Mouse (Mus musculus): Measurements from ENCODE around the gene Actr1a. TPM values are rescaled to one million over a fixed set of nuclear protein-coding genes. Genes with fewer than 3 reads are reported as not detected.
A peak's percentile ranks its signal among the peaks of the same experiment; 100 is the strongest.

Gene Actr1a
- 127 and 142 TPM in 2 replicates for polyA plus RNA-seq (2014; fragmentation: Nextera tagmentation; extraction: Ambion mirVana)

- Histone ChIP-seq H3K27ac (ENCODE audit: low read depth) (peak within 1 kb of the TSS; percentile 58; the same call in 1 of the 2 replicates), H3K9me3 (ENCODE audit: control insufficient read depth, low read length) (no peaks in the 10 kb centered on the region), H3K4me2 (ENCODE audit: low read length) (peak within 1 kb of the TSS; percentile 88), H3K36me3 (ENCODE audit: control insufficient read depth, insufficient read depth, low read length) (peaks cover 8% of the 10 kb centered on the region; the same call in 1 of the 2 replicates), H3K4me3 (ENCODE audit: low read depth, low read length) (peak within 1 kb of the TSS; percentile 90), H3K27me3 (replicated peaks; ENCODE audit: control insufficient read depth, insufficient read depth, low read length) (no peaks in the 10 kb centered on the region), H3K9ac (ENCODE audit: low read length) (peak within 1 kb of the TSS; percentile 72), H3K4me1 (replicated peaks; ENCODE audit: control insufficient read depth, insufficient read depth, low read length) (peaks cover 30% of the 10 kb centered on the region)
- WGBS, result under 1% methylated on average over 51 of the region's 51 CpGs
- DNase-seq (ENCODE audit: low spot score) (peak; percentile 99), ATAC-seq (replicated peaks; ENCODE audit: low FRiP score, low TSS enrichment, low read depth) (peak; percentile 93)
Measured at GRCm38 (mm10) chr19:46395109-46396009, at the start of gene Actr1a. Gene Actr1a, minus strand, starts transcription at chr19:46395748.

GRCm38 (mm10) chr19:46444209-46444608 lies 48.7 kb upstream of the Actr1a start:
- Histone ChIP-seq H3K27me3 (replicated peaks; ENCODE audit: control insufficient read depth, insufficient read depth, low read length) (no peaks in the 10 kb centered on the region), H3K4me3 (ENCODE audit: low read depth, low read length) (no peak overlapping the region), H3K27ac (ENCODE audit: low read depth) (no peak overlapping the region), H3K4me2 (ENCODE audit: low read length) (no peak overlapping the region), H3K36me3 (ENCODE audit: control insufficient read depth, insufficient read depth, low read length) (no peaks in the 10 kb centered on the region), H3K9ac (ENCODE audit: low read length) (no peak overlapping the region), H3K9me3 (ENCODE audit: control insufficient read depth, low read length) (no peaks in the 10 kb centered on the region), H3K4me1 (replicated peaks; ENCODE audit: control insufficient read depth, insufficient read depth, low read length) (peaks cover 13% of the 10 kb centered on the region)
- DNase-seq (ENCODE audit: low spot score) (peak; percentile 80), ATAC-seq (replicated peaks; ENCODE audit: low FRiP score, low TSS enrichment, low read depth) (no peak; the same call in 1 of the 2 replicates)
- WGBS, result 6% methylated on average over 6 of the region's 6 CpGs

GRCm38 (mm10) chr19:46443509-46443908 lies 48.0 kb upstream of the Actr1a start:
- H3K4me2 ChIP-seq (ENCODE audit: low read length), result no peak overlapping the region
- H3K9me3 ChIP-seq (ENCODE audit: control insufficient read depth, low read length), result no peaks in the 10 kb centered on the region
- ATAC-seq (replicated peaks; ENCODE audit: low FRiP score, low TSS enrichment, low read depth), result no peak
- H3K9ac ChIP-seq (ENCODE audit: low read length), result no peak overlapping the region
- no peak overlapping the region for H3K27ac ChIP-seq (ENCODE audit: low read depth)
- no peak for DNase-seq (ENCODE audit: low spot score)
- peaks cover 12% of the 10 kb centered on the region for H3K4me1 ChIP-seq (replicated peaks; ENCODE audit: control insufficient read depth, insufficient read depth, low read length)
- H3K27me3 ChIP-seq (replicated peaks; ENCODE audit: control insufficient read depth, insufficient read depth, low read length), result no peaks in the 10 kb centered on the region
- WGBS, result 38% methylated on average over 6 of the region's 6 CpGs
- H3K4me3 ChIP-seq (ENCODE audit: low read depth, low read length), result no peak overlapping the region
- H3K36me3 ChIP-seq (ENCODE audit: control insufficient read depth, insufficient read depth, low read length), result no peaks in the 10 kb centered on the region

DNA sequence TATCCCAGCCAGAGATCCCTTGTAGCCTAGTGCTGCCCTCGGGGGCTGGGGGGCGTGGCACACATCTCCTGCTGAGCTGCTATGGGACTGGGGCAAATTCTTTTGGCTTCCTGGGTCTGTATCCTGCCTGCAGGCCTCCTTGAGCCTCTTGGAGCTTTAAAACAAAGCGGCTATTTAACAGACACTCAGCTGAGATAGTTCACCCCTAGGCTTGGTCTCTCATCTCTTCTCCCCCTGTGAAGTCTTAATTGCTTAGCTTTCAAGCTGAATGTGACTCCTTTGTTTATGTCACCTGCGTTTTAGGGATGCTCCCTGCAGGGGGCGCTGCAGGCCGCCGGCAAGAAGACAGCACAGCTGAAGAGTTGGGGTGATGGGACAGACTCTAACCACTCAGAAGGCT lies 39.9 kb upstream of the Actr1a start:
- 13% methylated on average over 7 of the region's 7 CpGs for WGBS

GRCm38 (mm10) chr19:46434591-46434990 lies 39.0 kb upstream of the Actr1a start:
- Histone ChIP-seq H3K27ac (ENCODE audit: low read depth) (no peak overlapping the region), H3K27me3 (replicated peaks; ENCODE audit: control insufficient read depth, insufficient read depth, low read length) (no peaks in the 10 kb centered on the region), H3K9ac (ENCODE audit: low read length) (no peak overlapping the region), H3K36me3 (ENCODE audit: control insufficient read depth, insufficient read depth, low read length) (no peaks in the 10 kb centered on the region), H3K4me2 (ENCODE audit: low read length) (no peak overlapping the region), H3K4me3 (ENCODE audit: low read depth, low read length) (no peak overlapping the region), H3K9me3 (ENCODE audit: control insufficient read depth, low read length) (no peaks in the 10 kb centered on the region), H3K4me1 (replicated peaks; ENCODE audit: control insufficient read depth, insufficient read depth, low read length) (peaks cover 3% of the 10 kb centered on the region; the same call in 1 of the 2 replicates)
- DNase-seq (ENCODE audit: low spot score) (no peak), ATAC-seq (replicated peaks; ENCODE audit: low FRiP score, low TSS enrichment, low read depth) (no peak)
- WGBS, result 76% methylated on average over 9 of the region's 9 CpGs

More for the DNA sequence above, 39.9 kb upstream of the Actr1a start:
- no peak overlapping the region for H3K4me3 ChIP-seq (ENCODE audit: low read depth, low read length)
- ATAC-seq (replicated peaks; ENCODE audit: low FRiP score, low TSS enrichment, low read depth) (no peak), DNase-seq (ENCODE audit: low spot score) (no peak)
- no peak overlapping the region for H3K9ac ChIP-seq (ENCODE audit: low read length)
- H3K4me1 ChIP-seq (replicated peaks; ENCODE audit: control insufficient read depth, insufficient read depth, low read length), result peaks cover 3% of the 10 kb centered on the region; the same call in 1 of the 2 replicates
- H3K4me2 ChIP-seq (ENCODE audit: low read length), result no peak overlapping the region
- H3K27me3 ChIP-seq (replicated peaks; ENCODE audit: control insufficient read depth, insufficient read depth, low read length), result no peaks in the 10 kb centered on the region
- no peaks in the 10 kb centered on the region for H3K36me3 ChIP-seq (ENCODE audit: control insufficient read depth, insufficient read depth, low read length)
- H3K9me3 ChIP-seq (ENCODE audit: control insufficient read depth, low read length), result no peaks in the 10 kb centered on the region
- H3K27ac ChIP-seq (ENCODE audit: low read depth), result no peak overlapping the region

- DNase-seq (ENCODE audit: low spot score), result no peak
- Histone ChIP-seq H3K27me3 (replicated peaks; ENCODE audit: control insufficient read depth, insufficient read depth, low read length) (no peaks in the 10 kb centered on the region), H3K36me3 (ENCODE audit: control insufficient read depth, insufficient read depth, low read length) (no peaks in the 10 kb centered on the region)
Measured at GRCm38 (mm10) chr19:46434148-46434547, 38.6 kb upstream of the Actr1a start.

GRCm38 (mm10) chr19:46433712-46434111 lies 38.2 kb upstream of the Actr1a start:
- DNase-seq (ENCODE audit: low spot score) (no peak), ATAC-seq (replicated peaks; ENCODE audit: low FRiP score, low TSS enrichment, low read depth) (no peak)
- peaks cover 3% of the 10 kb centered on the region; the same call in 1 of the 2 replicates for H3K4me1 ChIP-seq (replicated peaks; ENCODE audit: control insufficient read depth, insufficient read depth, low read length)
- H3K36me3 ChIP-seq (ENCODE audit: control insufficient read depth, insufficient read depth, low read length), result no peaks in the 10 kb centered on the region
- no peak overlapping the region for H3K27ac ChIP-seq (ENCODE audit: low read depth)
- H3K9me3 ChIP-seq (ENCODE audit: control insufficient read depth, low read length), result no peaks in the 10 kb centered on the region
- no peak overlapping the region for H3K4me2 ChIP-seq (ENCODE audit: low read length)
- 70% methylated on average over 7 of the region's 7 CpGs for WGBS
- no peak overlapping the region for H3K9ac ChIP-seq (ENCODE audit: low read length)
- no peaks in the 10 kb centered on the region for H3K27me3 ChIP-seq (replicated peaks; ENCODE audit: control insufficient read depth, insufficient read depth, low read length)
- H3K4me3 ChIP-seq (ENCODE audit: low read depth, low read length), result no peak overlapping the region

More at GRCm38 (mm10) chr19:46434148-46434547, 38.6 kb upstream of the Actr1a start:
- ATAC-seq (replicated peaks; ENCODE audit: low FRiP score, low TSS enrichment, low read depth), result no peak
- Histone ChIP-seq H3K4me2 (ENCODE audit: low read length) (no peak overlapping the region), H3K27ac (ENCODE audit: low read depth) (no peak overlapping the region), H3K9ac (ENCODE audit: low read length) (no peak overlapping the region), H3K4me1 (replicated peaks; ENCODE audit: control insufficient read depth, insufficient read depth, low read length) (peaks cover 3% of the 10 kb centered on the region; the same call in 1 of the 2 replicates), H3K9me3 (ENCODE audit: control insufficient read depth, low read length) (no peaks in the 10 kb centered on the region), H3K4me3 (ENCODE audit: low read depth, low read length) (no peak overlapping the region)
- 65% methylated on average over 9 of the region's 9 CpGs for WGBS

DNA sequence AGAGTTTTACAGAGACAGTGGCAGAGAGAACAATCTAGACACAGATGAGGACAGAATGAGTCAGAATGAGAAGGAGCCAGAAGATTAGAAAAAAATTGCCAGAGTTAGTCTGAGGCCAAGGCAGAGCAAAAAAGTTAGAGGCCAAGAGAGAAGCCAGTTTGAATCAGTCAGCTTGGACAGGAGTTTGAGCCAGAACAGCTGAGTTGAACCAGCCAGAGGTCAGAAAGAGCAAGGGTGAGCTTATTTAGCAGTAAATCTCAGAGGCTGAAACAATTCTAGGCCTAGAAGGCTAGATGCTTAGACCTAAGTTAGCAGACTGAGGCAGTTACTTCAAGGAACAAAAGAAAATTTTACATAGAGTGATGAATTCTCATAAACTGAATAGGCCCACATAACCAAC lies 33.7 kb upstream of the Actr1a start:
- Histone ChIP-seq H3K4me1 (replicated peaks; ENCODE audit: control insufficient read depth, insufficient read depth, low read length) (no peaks in the 10 kb centered on the region; the same call in 1 of the 2 replicates), H3K4me2 (ENCODE audit: low read length) (no peak overlapping the region), H3K27me3 (replicated peaks; ENCODE audit: control insufficient read depth, insufficient read depth, low read length) (no peaks in the 10 kb centered on the region), H3K36me3 (ENCODE audit: control insufficient read depth, insufficient read depth, low read length) (peaks cover 19% of the 10 kb centered on the region; the same call in 1 of the 2 replicates), H3K9ac (ENCODE audit: low read length) (no peak overlapping the region), H3K9me3 (ENCODE audit: control insufficient read depth, low read length) (no peaks in the 10 kb centered on the region), H3K4me3 (ENCODE audit: low read depth, low read length) (no peak overlapping the region), H3K27ac (ENCODE audit: low read depth) (no peak overlapping the region)
- ATAC-seq (replicated peaks; ENCODE audit: low FRiP score, low TSS enrichment, low read depth) (no peak), DNase-seq (ENCODE audit: low spot score) (no peak)

Measured in intestine, embryonic 14.5 days (tissue).